Mouse (Mus musculus): ENCODE measurements around the gene Lmbrd1. TPM values are rescaled to one million over a fixed set of nuclear protein-coding genes. Genes with fewer than 3 reads are reported as not detected.
"Not testable (repeated sequence)": the region's sequence is repeated elsewhere in the genome, so short reads cannot be mapped to it uniquely, and the experiment has no call there.

Lmbrd1 gene
- polyA plus RNA-seq (2014; fragmentation: Nextera tagmentation; extraction: Ambion mirVana) = 27.1 and 30.3 TPM in 2 replicates

DNA sequence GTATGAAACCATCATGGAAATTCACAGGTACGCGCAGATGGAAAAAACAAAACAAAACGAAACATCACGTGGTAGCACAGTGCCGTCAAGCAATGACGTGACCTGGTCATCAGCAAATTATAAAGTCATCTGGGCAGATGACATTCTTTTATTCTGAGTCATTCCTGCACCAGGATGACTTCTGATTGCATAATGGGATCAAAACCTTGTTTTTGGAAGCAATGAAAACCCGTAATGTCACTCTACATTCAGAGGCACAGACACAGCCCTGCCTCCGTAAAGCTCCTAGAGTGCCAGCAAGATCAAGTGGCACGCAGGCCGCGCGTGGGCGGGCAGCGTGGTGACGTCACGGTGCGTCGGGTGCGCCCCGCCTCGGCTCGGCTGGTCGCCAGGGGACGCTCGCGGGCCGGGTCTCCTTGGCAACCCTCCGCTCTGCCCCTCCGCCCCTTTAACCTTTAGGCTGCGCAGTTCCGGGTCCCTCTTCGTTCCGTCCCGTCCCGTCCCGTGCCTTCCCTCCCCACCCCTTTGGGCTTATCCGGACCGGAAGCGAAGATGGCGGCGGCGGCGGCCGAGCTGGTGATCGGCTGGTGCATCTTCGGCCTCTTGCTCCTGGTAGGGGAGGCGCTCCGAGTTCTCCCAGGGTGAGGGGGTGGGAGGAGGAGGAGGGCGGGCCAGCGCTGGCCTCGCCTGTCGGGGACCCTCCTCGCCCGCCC, at the start of gene Lmbrd1:
Lmbrd1 (plus strand) TSS at position 426 of the 713 bp plus-strand sequence.
- 2% methylated on average over 27 of the region's 54 CpGs for WGBS
- Histone ChIP-seq H3K9ac (ENCODE audit: low read depth, low read length) (peak within 1 kb of the TSS; percentile 88), H3K27me3 (replicated peaks; ENCODE audit: control insufficient read depth, insufficient read depth, low read length) (no peaks in the 10 kb centered on the region), H3K9me3 (ENCODE audit: control insufficient read depth, low read length) (no peaks in the 10 kb centered on the region), H3K4me2 (ENCODE audit: low read depth, low read length) (peak within 1 kb of the TSS; percentile 70), H3K36me3 (ENCODE audit: control insufficient read depth, insufficient read depth, low read length) (no peaks in the 10 kb centered on the region), H3K4me1 (ENCODE audit: control insufficient read depth, insufficient read depth, low read length) (peaks cover 3% of the 10 kb centered on the region; the same call in 1 of the 2 replicates), H3K27ac (replicated peaks; ENCODE audit: low read depth, low read length) (peak within 1 kb of the TSS; percentile 84), H3K4me3 (ENCODE audit: low read depth, low read length) (peak within 1 kb of the TSS; percentile 82)
- DNase-seq (ENCODE audit: low spot score) (peak; percentile 93), ATAC-seq (ENCODE audit: low read depth) (peak; percentile 94)

DNA sequence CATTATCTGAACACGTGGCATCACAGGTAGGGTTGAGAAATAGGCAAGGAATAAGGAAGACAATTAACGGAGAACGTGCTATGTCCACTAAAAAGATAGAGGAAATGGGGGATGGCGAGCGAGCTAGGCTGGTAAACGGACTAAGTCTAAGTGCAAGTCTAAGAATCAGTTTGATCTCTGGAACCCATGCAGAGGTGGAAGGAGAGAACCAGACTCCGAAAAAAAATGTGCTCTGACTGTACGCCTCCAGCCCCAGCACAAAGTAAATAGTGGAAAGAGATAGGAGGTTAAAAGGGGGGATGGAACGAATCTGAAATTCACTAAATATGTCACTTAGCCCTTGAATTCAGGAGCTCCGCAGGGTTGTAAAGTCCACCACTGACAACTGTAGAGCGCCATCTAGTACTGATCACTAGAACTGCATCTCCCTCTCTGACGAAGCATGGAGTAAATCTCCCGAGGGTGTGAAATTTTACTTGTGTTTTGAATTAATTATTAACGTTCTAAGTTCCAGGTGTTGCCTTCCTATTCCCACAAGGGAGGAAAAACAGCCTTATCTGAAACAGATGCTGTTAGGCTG, 44.8 kb upstream of the Lmbrd1 start:
- Histone ChIP-seq H3K9me3 (ENCODE audit: control insufficient read depth, low read length) (no peaks in the 10 kb centered on the region), H3K27me3 (replicated peaks; ENCODE audit: control insufficient read depth, insufficient read depth, low read length) (no peaks in the 10 kb centered on the region), H3K27ac (replicated peaks; ENCODE audit: low read depth, low read length) (no peak overlapping the region), H3K9ac (ENCODE audit: low read depth, low read length) (no peak overlapping the region), H3K4me1 (ENCODE audit: control insufficient read depth, insufficient read depth, low read length) (no peaks in the 10 kb centered on the region), H3K36me3 (ENCODE audit: control insufficient read depth, insufficient read depth, low read length) (no peaks in the 10 kb centered on the region), H3K4me3 (ENCODE audit: low read depth, low read length) (no peak overlapping the region), H3K4me2 (ENCODE audit: low read depth, low read length) (peak overlapping the region; percentile 17; the same call in 1 of the 2 replicates)
- ATAC-seq (ENCODE audit: low read depth) (no peak), DNase-seq (ENCODE audit: low spot score) (peak; percentile 56)
- 35% methylated on average over 14 of the region's 14 CpGs for WGBS

DNA sequence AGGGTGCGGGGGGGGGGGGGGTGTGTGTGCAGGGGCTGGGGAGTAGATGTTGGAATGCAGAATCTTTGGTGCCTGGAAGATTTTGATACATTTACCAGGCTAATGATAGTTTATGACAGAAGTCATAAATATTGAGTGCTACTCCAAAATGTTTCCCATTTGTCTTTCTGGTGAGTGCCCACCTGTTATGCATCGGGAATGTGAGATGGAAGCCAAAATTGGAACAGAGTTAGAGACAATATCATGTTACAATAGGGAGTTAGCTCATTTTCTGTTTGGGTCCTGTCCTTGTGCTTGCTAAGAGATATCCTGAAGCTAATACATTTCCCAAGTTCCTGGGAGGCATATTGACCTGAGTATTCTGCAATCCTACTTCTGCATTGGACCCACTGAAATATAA, 28.3 kb upstream of the Lmbrd1 start:
- WGBS = 38% methylated on average over 2 of the region's 2 CpGs
- H3K27me3 ChIP-seq (replicated peaks; ENCODE audit: control insufficient read depth, insufficient read depth, low read length) = no peaks in the 10 kb centered on the region
- peak; percentile 4 for DNase-seq (ENCODE audit: low spot score)

DNA sequence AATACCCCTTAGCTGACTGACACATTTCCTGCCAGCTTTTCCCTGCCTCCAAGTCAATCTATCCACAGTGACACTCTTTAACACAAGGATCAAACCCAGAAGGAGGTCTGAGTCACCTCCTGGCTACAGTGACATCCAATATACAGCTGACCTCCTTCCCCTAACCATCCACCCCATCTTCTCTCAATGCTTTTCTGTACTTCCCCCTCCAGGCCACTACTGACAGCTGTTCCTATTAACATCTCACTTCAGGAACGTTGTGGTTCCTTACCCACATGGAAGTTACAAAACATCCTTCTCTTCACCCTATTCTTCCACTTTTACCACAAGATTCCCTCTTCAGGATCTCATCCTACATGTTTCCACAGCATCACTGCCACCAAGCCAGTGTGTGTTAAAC, 18.5 kb upstream of the Lmbrd1 start:
- Histone ChIP-seq H3K27ac (replicated peaks; ENCODE audit: low read depth, low read length) (no peak overlapping the region), H3K4me3 (ENCODE audit: low read depth, low read length) (no peak overlapping the region), H3K9ac (ENCODE audit: low read depth, low read length) (no peak overlapping the region), H3K36me3 (ENCODE audit: control insufficient read depth, insufficient read depth, low read length) (no peaks in the 10 kb centered on the region), H3K4me1 (ENCODE audit: control insufficient read depth, insufficient read depth, low read length) (no peaks in the 10 kb centered on the region), H3K9me3 (ENCODE audit: control insufficient read depth, low read length) (no peaks in the 10 kb centered on the region), H3K27me3 (replicated peaks; ENCODE audit: control insufficient read depth, insufficient read depth, low read length) (no peaks in the 10 kb centered on the region), H3K4me2 (ENCODE audit: low read depth, low read length) (no peak overlapping the region)
- WGBS = 69% methylated on average over 1 of the region's 1 CpGs
- no peak for DNase-seq (ENCODE audit: low spot score)
- no peak for ATAC-seq (ENCODE audit: low read depth)

More for the DNA sequence above, 28.3 kb upstream of the Lmbrd1 start:
- Histone ChIP-seq H3K27ac (replicated peaks; ENCODE audit: low read depth, low read length) (no peak overlapping the region), H3K9me3 (ENCODE audit: control insufficient read depth, low read length) (no peaks in the 10 kb centered on the region), H3K4me3 (ENCODE audit: low read depth, low read length) (no peak overlapping the region), H3K4me1 (ENCODE audit: control insufficient read depth, insufficient read depth, low read length) (no peaks in the 10 kb centered on the region), H3K4me2 (ENCODE audit: low read depth, low read length) (no peak overlapping the region), H3K36me3 (ENCODE audit: control insufficient read depth, insufficient read depth, low read length) (no peaks in the 10 kb centered on the region), H3K9ac (ENCODE audit: low read depth, low read length) (no peak overlapping the region)
- ATAC-seq (ENCODE audit: low read depth) = no peak

DNA sequence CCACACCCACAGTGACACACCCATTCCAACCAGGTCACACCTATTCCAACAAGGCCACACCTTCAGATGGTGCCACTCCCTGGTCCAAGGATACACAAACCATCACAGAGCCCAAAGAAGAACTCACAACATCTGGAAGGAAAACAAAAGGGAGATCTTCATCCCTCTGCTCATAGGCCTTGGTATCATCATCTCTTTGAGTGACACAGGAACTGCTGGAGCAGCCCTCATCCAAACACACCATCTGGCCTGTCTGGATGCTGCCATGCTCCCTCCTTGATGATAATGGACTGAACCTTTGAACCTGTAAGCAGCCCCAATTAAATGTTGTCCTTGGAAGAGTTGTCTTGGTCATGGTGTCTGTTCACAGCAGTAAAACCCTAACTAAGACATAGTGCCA, 17.8 kb upstream of the Lmbrd1 start:
- H3K36me3 ChIP-seq (ENCODE audit: control insufficient read depth, insufficient read depth, low read length); H3K27ac ChIP-seq (replicated peaks; ENCODE audit: low read depth, low read length); H3K9ac ChIP-seq (ENCODE audit: low read depth, low read length); H3K27me3 ChIP-seq (replicated peaks; ENCODE audit: control insufficient read depth, insufficient read depth, low read length); H3K9me3 ChIP-seq (ENCODE audit: control insufficient read depth, low read length); H3K4me1 ChIP-seq (ENCODE audit: control insufficient read depth, insufficient read depth, low read length); H3K4me2 ChIP-seq (ENCODE audit: low read depth, low read length); ATAC-seq (ENCODE audit: low read depth); DNase-seq (ENCODE audit: low spot score); H3K4me3 ChIP-seq (ENCODE audit: low read depth, low read length): not testable (repeated sequence)

DNA sequence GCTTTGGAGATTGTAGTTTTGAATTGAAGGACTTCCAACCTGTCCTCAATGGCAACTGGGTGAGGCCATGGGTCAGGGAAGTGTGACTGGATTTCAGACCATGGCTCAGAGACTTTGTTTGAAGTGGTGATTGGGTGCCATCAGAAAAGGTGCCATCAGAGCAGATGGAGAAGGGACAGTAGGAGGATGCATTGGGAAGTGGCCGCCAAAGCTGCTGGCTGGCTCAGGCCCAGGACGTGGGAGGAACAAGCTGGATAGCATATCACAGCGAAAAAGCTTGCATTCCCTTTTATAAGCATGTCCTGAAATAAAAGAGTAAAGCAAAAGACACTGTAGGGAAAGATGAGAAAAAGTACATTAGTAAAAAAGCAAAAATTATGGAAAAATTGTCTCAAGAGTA, 16.9 kb upstream of the Lmbrd1 start:
- H3K9ac ChIP-seq (ENCODE audit: low read depth, low read length) = no peak overlapping the region
- no peak overlapping the region for H3K4me2 ChIP-seq (ENCODE audit: low read depth, low read length)
- no peak overlapping the region for H3K27ac ChIP-seq (replicated peaks; ENCODE audit: low read depth, low read length)
- H3K9me3 ChIP-seq (ENCODE audit: control insufficient read depth, low read length) = no peaks in the 10 kb centered on the region
- H3K27me3 ChIP-seq (replicated peaks; ENCODE audit: control insufficient read depth, insufficient read depth, low read length) = no peaks in the 10 kb centered on the region
- no peak for DNase-seq (ENCODE audit: low spot score)
- ATAC-seq (ENCODE audit: low read depth) = no peak
- H3K4me3 ChIP-seq (ENCODE audit: low read depth, low read length) = no peak overlapping the region
- H3K36me3 ChIP-seq (ENCODE audit: control insufficient read depth, insufficient read depth, low read length) = no peaks in the 10 kb centered on the region
- H3K4me1 ChIP-seq (ENCODE audit: control insufficient read depth, insufficient read depth, low read length) = no peaks in the 10 kb centered on the region
- WGBS = 89% methylated on average over 3 of the region's 3 CpGs

DNA sequence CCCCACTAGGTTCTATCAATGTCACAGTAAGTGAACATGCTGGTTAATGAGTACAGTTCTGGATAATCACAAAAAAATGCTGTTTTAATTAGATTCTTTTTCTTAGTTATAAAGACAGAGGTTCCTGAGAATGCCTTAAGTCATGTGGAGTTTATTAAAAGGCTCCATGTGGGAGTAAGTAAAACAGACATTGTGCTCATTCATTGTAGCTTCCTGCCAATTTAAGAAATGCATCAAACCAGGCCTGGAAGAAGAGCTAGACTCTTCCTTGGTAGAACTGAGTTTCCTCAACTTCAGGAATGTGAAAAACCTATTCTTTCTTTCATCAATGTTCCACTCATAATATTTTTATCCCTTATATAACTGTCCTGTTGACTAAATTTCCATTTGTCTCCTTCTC, 14.3 kb upstream of the Lmbrd1 start:
- H3K4me1 ChIP-seq (ENCODE audit: control insufficient read depth, insufficient read depth, low read length) = no peaks in the 10 kb centered on the region
- H3K4me3 ChIP-seq (ENCODE audit: low read depth, low read length) = no peak overlapping the region
- no peaks in the 10 kb centered on the region for H3K36me3 ChIP-seq (ENCODE audit: control insufficient read depth, insufficient read depth, low read length)
- H3K27ac ChIP-seq (replicated peaks; ENCODE audit: low read depth, low read length) = no peak overlapping the region
- no peaks in the 10 kb centered on the region for H3K9me3 ChIP-seq (ENCODE audit: control insufficient read depth, low read length)
- DNase-seq (ENCODE audit: low spot score) (no peak), ATAC-seq (ENCODE audit: low read depth) (no peak)
- no peak overlapping the region for H3K9ac ChIP-seq (ENCODE audit: low read depth, low read length)
- no peaks in the 10 kb centered on the region for H3K27me3 ChIP-seq (replicated peaks; ENCODE audit: control insufficient read depth, insufficient read depth, low read length)
- no peak overlapping the region for H3K4me2 ChIP-seq (ENCODE audit: low read depth, low read length)

DNA sequence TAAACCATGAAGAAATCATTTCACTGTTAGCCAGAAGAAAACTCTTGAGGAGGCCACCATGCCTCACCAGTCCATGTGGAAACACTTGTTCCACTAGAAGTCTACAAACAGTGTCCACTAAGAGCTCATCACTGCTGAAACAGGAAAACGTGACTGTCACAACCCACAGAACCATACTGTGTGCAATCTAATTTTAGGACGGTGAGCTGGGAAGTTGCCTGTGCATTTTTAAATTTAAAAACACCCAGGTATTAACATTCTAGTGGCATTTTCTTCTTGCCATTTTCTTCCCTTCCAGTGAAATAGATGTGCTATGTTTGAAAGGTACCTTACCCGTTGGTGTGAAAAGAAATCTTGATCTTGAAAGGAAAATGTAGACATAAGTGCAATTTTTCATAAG, 5.2 kb upstream of the Lmbrd1 start:
- 59% methylated on average over 3 of the region's 3 CpGs for WGBS
- no peak for DNase-seq (ENCODE audit: low spot score)
- H3K27me3 ChIP-seq (replicated peaks; ENCODE audit: control insufficient read depth, insufficient read depth, low read length) = no peaks in the 10 kb centered on the region
- no peaks in the 10 kb centered on the region for H3K36me3 ChIP-seq (ENCODE audit: control insufficient read depth, insufficient read depth, low read length)
- no peak overlapping the region for H3K4me3 ChIP-seq (ENCODE audit: low read depth, low read length)
- H3K4me2 ChIP-seq (ENCODE audit: low read depth, low read length) = no peak overlapping the region
- ATAC-seq (ENCODE audit: low read depth) = no peak
- no peak overlapping the region for H3K9ac ChIP-seq (ENCODE audit: low read depth, low read length)
- H3K4me1 ChIP-seq (ENCODE audit: control insufficient read depth, insufficient read depth, low read length) = no peaks in the 10 kb centered on the region
- no peak overlapping the region for H3K27ac ChIP-seq (replicated peaks; ENCODE audit: low read depth, low read length)
- no peaks in the 10 kb centered on the region for H3K9me3 ChIP-seq (ENCODE audit: control insufficient read depth, low read length)

DNA sequence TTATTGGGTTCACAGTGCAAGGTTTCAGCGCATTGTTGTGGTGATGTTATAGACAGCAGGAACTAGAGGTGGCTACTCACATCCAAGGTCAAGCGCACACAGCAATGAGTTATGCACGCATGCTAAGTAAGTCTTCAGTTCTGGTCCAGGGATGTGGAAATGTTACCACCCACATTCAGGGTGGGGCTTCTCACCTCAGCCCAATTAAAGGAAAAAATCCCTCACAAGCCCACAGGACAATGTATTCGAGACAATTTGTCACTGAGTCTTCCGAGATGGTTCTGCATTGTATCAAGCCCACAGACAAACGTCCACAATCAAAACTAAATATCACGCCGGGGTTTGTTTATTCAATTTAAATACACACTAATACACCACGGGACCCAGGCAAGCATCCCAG, 724 bp upstream of the Lmbrd1 start:
- 79% methylated on average over 9 of the region's 9 CpGs for WGBS
- no peak for ATAC-seq (ENCODE audit: low read depth)
- Histone ChIP-seq H3K27me3 (replicated peaks; ENCODE audit: control insufficient read depth, insufficient read depth, low read length) (no peaks in the 10 kb centered on the region), H3K27ac (replicated peaks; ENCODE audit: low read depth, low read length) (no peak overlapping the region), H3K4me1 (ENCODE audit: control insufficient read depth, insufficient read depth, low read length) (peaks cover 3% of the 10 kb centered on the region; the same call in 1 of the 2 replicates), H3K4me2 (ENCODE audit: low read depth, low read length) (peak overlapping the region; percentile 70), H3K36me3 (ENCODE audit: control insufficient read depth, insufficient read depth, low read length) (no peaks in the 10 kb centered on the region), H3K9ac (ENCODE audit: low read depth, low read length) (peak overlapping the region; percentile 88; the same call in 1 of the 2 replicates), H3K9me3 (ENCODE audit: control insufficient read depth, low read length) (no peaks in the 10 kb centered on the region), H3K4me3 (ENCODE audit: low read depth, low read length) (peak overlapping the region; percentile 82)
- DNase-seq (ENCODE audit: low spot score) = no peak
